In the genomic region with DNA sequence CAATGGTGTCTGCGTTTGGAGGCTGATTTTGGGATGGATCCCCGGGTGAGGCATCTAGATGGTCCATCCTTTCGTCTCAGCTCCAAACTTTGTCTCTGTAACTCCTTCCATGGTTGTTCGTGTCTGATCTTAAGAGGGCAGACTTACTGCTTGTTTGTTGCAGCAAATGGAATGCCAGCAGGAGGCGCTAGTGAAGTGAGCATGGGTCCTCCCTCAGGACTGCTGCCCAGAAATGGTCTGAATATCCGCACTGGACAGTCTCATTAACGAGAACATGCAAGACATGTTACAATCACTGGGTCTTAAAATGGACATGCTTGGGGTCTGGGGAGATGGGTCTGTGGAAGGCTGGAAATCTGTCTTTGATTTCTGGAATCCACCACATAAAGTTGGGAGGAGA, we compare ENCODE assay signal across 8 mouse cellular contexts. TPM values are rescaled to one million over a fixed set of nuclear protein-coding genes. Genes with fewer than 3 reads are reported as not detected.
A peak's percentile ranks its signal among the peaks of the same experiment; 100 is the strongest.
DNase-seq lines count a peak whose midpoint lies in the region; ATAC-seq and TF ChIP-seq lines count a peak whose summit lies in the region.
"Had no signal": no experiment of that assay in that cellular context is flagged by ENCODE, and none has a peak within 500 bp of the region (broad histone marks: within the 10 kb centered on the region; RNA-seq: fewer than 3 reads in every experiment).

No protein-coding gene starts in this region.

- H3K9ac ChIP-seq in lung, embryonic 16.5 days (ENCODE audit: low read length) = no peak overlapping the region
- no peak overlapping the region for H3K9ac ChIP-seq in stomach, embryonic 15.5 days
- H3K9ac ChIP-seq: heart, embryonic 13.5 days had no signal

- H3K9me3 ChIP-seq in G1E (replicated peaks) = no peaks in the 10 kb centered on the region
- no peaks in the 10 kb centered on the region for H3K9me3 ChIP-seq in lung, embryonic 16.5 days (ENCODE audit: control insufficient read depth, low read length)
- H3K9me3 ChIP-seq in stomach, embryonic 15.5 days = no peaks in the 10 kb centered on the region
- H3K9me3 ChIP-seq: heart, embryonic 13.5 days had no signal

- WGBS in lung, embryonic 16.5 days = 17% methylated on average over 7 of the region's 7 CpGs
- 26% methylated on average over 7 of the region's 7 CpGs for WGBS in stomach, embryonic 15.5 days

- H3K36me3 ChIP-seq in G1E (replicated peaks) = no peaks in the 10 kb centered on the region
- no peaks in the 10 kb centered on the region for H3K36me3 ChIP-seq in lung, embryonic 16.5 days (ENCODE audit: control insufficient read depth, insufficient read depth, low read length)
- no peaks in the 10 kb centered on the region for H3K36me3 ChIP-seq in stomach, embryonic 15.5 days
- H3K36me3 ChIP-seq: heart, embryonic 13.5 days had no signal

- DNase-seq in B cell, adult 2 months = peak; percentile 5 to 6
- no peak for DNase-seq in G1E (ENCODE audit: low spot score)
- peak; percentile 82 for DNase-seq in cerebellum, adult 9-11 months
- DNase-seq in gastrocnemius, postnatal 4 days (ENCODE audit: low spot score in 2 of 2) = peak; percentile 65 to 87
- DNase-seq in kidney, postnatal 36 days = peak; percentile 95 to 97

- peak; percentile 33; the same call in 1 of the 2 replicates for TF ChIP-seq CTCF in G1E (IDR thresholded peaks at IDR 0.05; ENCODE audit: low read depth, low read length)

- H3K27me3 ChIP-seq in G1E (ENCODE audit: insufficient read depth, low read length) = peaks cover 33% of the 10 kb centered on the region
- H3K27me3 ChIP-seq in lung, embryonic 16.5 days (ENCODE audit: control insufficient read depth, insufficient read depth, low read depth, low read length) = no peaks in the 10 kb centered on the region
- no peaks in the 10 kb centered on the region for H3K27me3 ChIP-seq in stomach, embryonic 15.5 days (replicated peaks)

- H3K4me3 ChIP-seq in G1E (ENCODE audit: low read depth, low read length) = no peak overlapping the region
- no peak overlapping the region for H3K4me3 ChIP-seq in lung, embryonic 16.5 days (ENCODE audit: low read length)
- H3K4me3 ChIP-seq in stomach, embryonic 15.5 days (replicated peaks) = no peak overlapping the region
- H3K4me3 ChIP-seq: heart, embryonic 13.5 days had no signal

- ATAC-seq in G1E (ENCODE audit: extremely low read depth, insufficient number of reproducible peaks, low FRiP score, poor library complexity, severe bottlenecking) = no peak
- ATAC-seq in lung, embryonic 16.5 days (ENCODE audit: low read depth) = peak; percentile 78
- peak; percentile 14; the same call in 1 of the 2 replicates for ATAC-seq in stomach, embryonic 15.5 days (ENCODE audit: insufficient read depth, low FRiP score, low read depth)

- no peaks in the 10 kb centered on the region for H3K4me1 ChIP-seq in G1E (ENCODE audit: insufficient read depth, low read depth, low read length)
- H3K4me1 ChIP-seq in lung, embryonic 16.5 days (replicated peaks; ENCODE audit: control insufficient read depth, insufficient read depth, low read length) = 0 out of 2 replicates have a peak, but pooled peaks cover 2% of the 10 kb centered on the region
- no peaks in the 10 kb centered on the region for H3K4me1 ChIP-seq in stomach, embryonic 15.5 days

- H3K4me2 ChIP-seq in lung, embryonic 16.5 days (ENCODE audit: low read depth, low read length) = no peak overlapping the region
- no peak overlapping the region for H3K4me2 ChIP-seq in stomach, embryonic 15.5 days
- H3K4me2 ChIP-seq: heart, embryonic 13.5 days had no signal

- no peak overlapping the region for H3K27ac ChIP-seq in lung, embryonic 16.5 days (ENCODE audit: low read length)
- H3K27ac ChIP-seq in stomach, embryonic 15.5 days = no peak overlapping the region
- H3K27ac ChIP-seq: heart, embryonic 13.5 days had no signal

RNA-seq across cellular contexts. Expression of a gene that starts 12.2 kb away (rescaled TPM):
- not detected in 2 replicates for total RNA-seq in G1E (2014; fragmentation: Nextera tagmentation)
- 0.05 TPM in 1 of 2 replicates, not detected in the other for total RNA-seq in G1E (2017)
- not detected in 2 replicates for polyA plus RNA-seq in G1E (2012)
- total RNA-seq in gastrocnemius, postnatal 4 days (2021) = 1 to 10 TPM; 6.3 to 6.7 TPM
- polyA plus RNA-seq in lung, embryonic 16.5 days (2015; fragmentation: Nextera tagmentation; extraction: Ambion mirVana) = 17.4 and 21.3 TPM in 2 replicates
- polyA plus RNA-seq in stomach, embryonic 15.5 days (2015; fragmentation: Nextera tagmentation; extraction: Ambion mirVana) = 11.5 and 13.5 TPM in 2 replicates

RNA-seq across cellular contexts. Expression of a gene that starts 21.6 kb away (rescaled TPM):
- total RNA-seq in G1E (2014; fragmentation: Nextera tagmentation) (not detected in 2 replicates), G1E (2017) (0.27 TPM in 1 of 2 replicates, not detected in the other)
- polyA plus RNA-seq in G1E (2012) = not detected in 2 replicates
- total RNA-seq in gastrocnemius, postnatal 4 days (2021) = under 1 TPM; 0.26 to 0.37 TPM
- 0.60 and 0.82 TPM in 2 replicates for polyA plus RNA-seq in lung, embryonic 16.5 days (2015; fragmentation: Nextera tagmentation; extraction: Ambion mirVana)
- 0.40 and 0.57 TPM in 2 replicates for polyA plus RNA-seq in stomach, embryonic 15.5 days (2015; fragmentation: Nextera tagmentation; extraction: Ambion mirVana)

RNA-seq across cellular contexts. Expression of a gene that starts 36.0 kb away (rescaled TPM):
- total RNA-seq in G1E (2014; fragmentation: Nextera tagmentation) (not detected in 2 replicates), G1E (2017) (0.05 TPM in 1 of 2 replicates, not detected in the other)
- polyA plus RNA-seq in G1E (2012) = not detected in 2 replicates
- 1 to 10 TPM; 2.2 to 2.9 TPM for total RNA-seq in gastrocnemius, postnatal 4 days (2021)
- 2.4 and 4.7 TPM in 2 replicates for polyA plus RNA-seq in lung, embryonic 16.5 days (2015; fragmentation: Nextera tagmentation; extraction: Ambion mirVana)
- 10.1 and 10.5 TPM in 2 replicates for polyA plus RNA-seq in stomach, embryonic 15.5 days (2015; fragmentation: Nextera tagmentation; extraction: Ambion mirVana)

Comparison
In these comparisons a context has a peak if more than half of its experiments do, and no peak if none do; other contexts are left out.
1. RNA of a gene that starts 12.2 kb away (polyA plus RNA-seq): 17.4 to 21.3 TPM in lung, embryonic 16.5 days and 11.5 to 13.5 TPM in stomach, embryonic 15.5 days; not detected in G1E; every median in the first group is over 10 times any median in the second.